Mouse (Mus musculus) MEL (cell line): ENCODE measurements at regions not wholly inside any gene's neighbourhood (a gene's known extent, or its start where the extent isn't known, plus 50 kb on each side); places are given as distances from the start of the nearest gene placed in this dataset.

ENCODE experiments used
- CTCF ChIP-seq, 3 experiments: IDR thresholded peaks in 2 of 3; conservative IDR thresholded peaks in 1 of 3; 2 replicates each; pipeline ENCODE4 v1.5.1; 2011 to 2012; ENCODE audit warnings: low read length in 3 of 3, low read depth in 2 of 3, mild to moderate bottlenecking in 2 of 3, improper control_type of control experiment in 1 of 3, inconsistent platforms in 1 of 3, mixed read lengths in 1 of 3, moderate library complexity in 1 of 3; ENCODE audit not compliant: control insufficient read depth in 1 of 3, insufficient read depth in 1 of 3, poor library complexity in 1 of 3, severe bottlenecking in 1 of 3
- E2F4 ChIP-seq: IDR thresholded peaks from 2 replicates; pipeline ENCODE4 v1.6.1; 2011; ENCODE audit warnings: low read depth, low read length, improper control_type of control experiment, borderline replicate concordance
- EP300 ChIP-seq, 2 experiments: IDR thresholded peaks; 2 replicates each; pipeline ENCODE4 v1.6.1; 2011; ENCODE audit warnings: improper control_type of control experiment in 2 of 2, low read length in 2 of 2, low read depth in 1 of 2, mild to moderate bottlenecking in 1 of 2
- NRF1 ChIP-seq: IDR thresholded peaks from 2 replicates; pipeline ENCODE4 v1.6.1; 2014; ENCODE audit warnings: low read depth, mild to moderate bottlenecking, inconsistent platforms, low read length, improper control_type of control experiment, moderate library complexity; ENCODE audit not compliant: poor library complexity, insufficient read depth, severe bottlenecking
- POLR2A ChIP-seq, 2 experiments: IDR thresholded peaks; 2 replicates each; pipeline ENCODE4 v1.6.1; 2011 to 2012; ENCODE audit warnings: low read length in 2 of 2, mild to moderate bottlenecking in 2 of 2, control low read depth in 1 of 2, improper control_type of control experiment in 1 of 2, low read depth in 1 of 2, moderate library complexity in 1 of 2; ENCODE audit not compliant: control insufficient read depth in 1 of 2, insufficient read depth in 1 of 2, poor library complexity in 1 of 2
- USF1 ChIP-seq: IDR thresholded peaks from 2 replicates; pipeline ENCODE4 v1.6.1; 2014; ENCODE audit warnings: low read depth, mild to moderate bottlenecking, inconsistent platforms, low read length, improper control_type of control experiment, moderate library complexity

DNA sequence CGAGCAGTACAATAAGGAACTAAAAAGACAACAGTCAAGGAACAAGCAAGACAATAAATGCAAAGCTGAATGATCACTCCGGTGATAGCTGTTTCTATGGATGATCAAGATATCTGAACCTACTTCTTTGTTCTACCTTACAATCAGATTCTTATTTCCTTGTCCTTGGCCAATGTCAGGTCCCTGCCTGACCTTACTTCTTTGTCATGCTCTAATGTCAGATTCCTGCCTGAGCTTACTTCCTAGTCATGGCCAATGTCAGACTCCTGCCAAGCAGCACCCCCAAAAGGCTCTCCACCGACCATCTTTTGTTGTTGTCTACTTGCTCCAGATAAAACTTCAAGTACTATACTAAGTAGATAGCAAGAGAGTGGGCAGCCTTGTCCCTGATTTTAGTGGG lies 312.6 kb downstream of the Aasdhppt start:
- no peak for TF ChIP-seq CTCF (IDR thresholded peaks at IDR 0.05 in 2 of 3, conservative IDR thresholded peaks at IDR 0.05 in 1 of 3; ENCODE audit: control insufficient read depth in 1 of 3, insufficient read depth in 1 of 3, low read depth in 2 of 3, low read length in 3 of 3, poor library complexity in 1 of 3, severe bottlenecking in 1 of 3)
- no peak for TF ChIP-seq NRF1
- TF ChIP-seq USF1: no peak
- TF ChIP-seq POLR2A (IDR thresholded peaks at IDR 0.05; ENCODE audit: control insufficient read depth in 1 of 2, insufficient read depth in 1 of 2, low read depth in 1 of 2, low read length in 2 of 2, poor library complexity in 1 of 2): no peak
- TF ChIP-seq EP300 (IDR thresholded peaks at IDR 0.05; ENCODE audit: low read depth in 1 of 2, low read length in 2 of 2): no peak
- no peak for TF ChIP-seq E2F4
